Mouse (Mus musculus) lung, adult 2 months (tissue): ENCODE results near the gene Gm21762. TPM values are rescaled to one million over a fixed set of nuclear protein-coding genes. Genes with fewer than 3 reads are reported as not detected.
"Not testable (repeated sequence)": the region's sequence is repeated elsewhere in the genome, so short reads cannot be mapped to it uniquely, and the experiment has no call there.

Experiments
- DNase-seq: peaks from one replicate; pipeline ENCODE4 v3.0.0; 2022
- H3K4me1 ChIP-seq: fragments of 200-500 bp; 2 replicates; pipeline ENCODE4 v1.6.1; 2011; ENCODE audit warnings: low read length; ENCODE audit not compliant: control insufficient read depth, insufficient read depth
- H3K4me3 ChIP-seq: fragments of 200-500 bp; replicated peaks from 2 replicates; pipeline ENCODE3; 2011; ENCODE audit warnings: low read depth, mild to moderate bottlenecking, control low read depth, low read length; ENCODE audit errors: extremely low read depth
- WGBS: fragments of 180-500 bp; shearing (Covaris S2); methylation state at CpG from one replicate; pipeline ENCODE4 v1.1.7; 2018; 5-methylcytosine and 5-hydroxymethylcytosine counted together
- polyA plus RNA-seq: library from polyadenylated mRNA; depleted of rRNA; stranded (reverse); fragments of >200 nt; gene quantifications from 2 replicates; pipeline ENCODE4 v1.2.3, GENCODE M21; 2012; rRNA removed

Gm21762 gene
- 0.28 and 0.46 TPM in 2 replicates for polyA plus RNA-seq

DNA sequence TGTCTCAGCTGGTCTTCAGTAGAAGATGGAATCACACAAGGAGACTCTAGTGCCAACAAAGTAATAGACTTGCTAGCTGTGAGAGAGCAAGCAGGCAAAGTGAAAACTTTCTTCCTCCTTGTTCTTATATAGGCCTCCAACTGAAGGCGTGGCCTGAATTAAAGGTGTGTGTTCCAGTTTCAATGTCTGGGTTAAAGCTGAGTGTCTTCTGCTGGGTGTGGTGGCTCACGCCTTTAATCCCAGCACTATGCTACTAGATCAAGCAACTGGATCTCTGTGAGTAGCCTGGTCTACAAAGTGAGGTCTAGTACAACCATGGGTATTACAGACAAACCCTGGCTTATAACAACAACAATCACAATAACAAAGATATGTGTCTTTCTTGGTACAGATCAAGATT, at the start of gene Gm21762:
Gene Gm21762, minus strand, starts transcription at position 101 of the 400 bp plus-strand sequence.
- no CpG with 5 or more reads among the region's 2 CpGs for WGBS
- not testable (repeated sequence) for DNase-seq, H3K4me1 ChIP-seq, H3K4me3 ChIP-seq

- not testable (repeated sequence) for H3K4me1 ChIP-seq, DNase-seq, H3K4me3 ChIP-seq
- WGBS: 83% methylated on average over 2 of the region's 2 CpGs
These were observed 47.1 kb upstream of the Gm21762 start, which contains the start of gene AF067061 for GRCm38 (mm10) chr13:120262870-120263269. Gene AF067061, plus strand, starts transcription at chr13:120263114.

- not testable (repeated sequence) for H3K4me1 ChIP-seq, DNase-seq, H3K4me3 ChIP-seq
- 34% methylated on average over 3 of the region's 3 CpGs for WGBS
These were observed 44.0 kb upstream of the Gm21762 start for GRCm38 (mm10) chr13:120259718-120260117.

DNA sequence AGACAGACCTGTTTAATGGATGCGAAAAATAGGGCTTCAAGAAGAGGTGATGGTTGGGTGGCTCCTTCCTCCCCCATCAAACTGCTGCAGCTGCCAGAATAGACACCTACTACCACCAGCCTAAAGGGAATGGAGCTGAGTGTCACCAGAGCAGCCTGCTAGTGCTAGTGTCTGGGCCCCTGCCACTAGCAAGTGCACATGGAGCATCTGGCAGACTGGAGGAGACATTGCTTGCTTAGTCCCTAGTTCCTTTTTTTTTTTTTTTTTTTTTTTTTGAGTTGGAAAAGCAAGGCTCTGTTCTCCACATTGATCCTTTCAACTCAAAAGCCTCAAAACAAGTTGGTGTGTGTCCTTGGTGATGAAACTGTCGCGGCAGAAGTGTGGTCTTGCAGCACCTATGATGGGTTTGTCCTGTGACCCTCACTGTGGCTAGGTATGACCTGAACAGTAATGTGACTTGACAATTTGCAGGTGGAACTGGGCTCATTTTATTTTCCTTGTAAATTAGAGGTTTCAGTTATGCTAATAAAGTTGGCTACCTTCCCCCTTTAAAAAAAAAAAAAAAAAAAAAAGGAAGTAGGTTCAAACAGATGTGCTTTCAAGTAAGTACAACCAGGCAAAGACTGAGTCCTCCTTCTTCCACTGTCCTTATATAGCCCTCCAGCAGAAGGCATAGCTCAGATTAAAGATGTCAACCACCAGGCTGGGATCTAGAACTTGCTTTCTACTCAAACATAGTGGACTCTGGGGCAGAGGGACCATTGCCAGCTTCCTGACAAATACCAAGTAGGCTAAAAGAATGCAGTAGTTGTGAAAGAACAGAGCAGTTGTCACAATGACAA, 43.3 kb upstream of the Gm21762 start:
- 64% methylated on average over 3 of the region's 3 CpGs for WGBS

DNA sequence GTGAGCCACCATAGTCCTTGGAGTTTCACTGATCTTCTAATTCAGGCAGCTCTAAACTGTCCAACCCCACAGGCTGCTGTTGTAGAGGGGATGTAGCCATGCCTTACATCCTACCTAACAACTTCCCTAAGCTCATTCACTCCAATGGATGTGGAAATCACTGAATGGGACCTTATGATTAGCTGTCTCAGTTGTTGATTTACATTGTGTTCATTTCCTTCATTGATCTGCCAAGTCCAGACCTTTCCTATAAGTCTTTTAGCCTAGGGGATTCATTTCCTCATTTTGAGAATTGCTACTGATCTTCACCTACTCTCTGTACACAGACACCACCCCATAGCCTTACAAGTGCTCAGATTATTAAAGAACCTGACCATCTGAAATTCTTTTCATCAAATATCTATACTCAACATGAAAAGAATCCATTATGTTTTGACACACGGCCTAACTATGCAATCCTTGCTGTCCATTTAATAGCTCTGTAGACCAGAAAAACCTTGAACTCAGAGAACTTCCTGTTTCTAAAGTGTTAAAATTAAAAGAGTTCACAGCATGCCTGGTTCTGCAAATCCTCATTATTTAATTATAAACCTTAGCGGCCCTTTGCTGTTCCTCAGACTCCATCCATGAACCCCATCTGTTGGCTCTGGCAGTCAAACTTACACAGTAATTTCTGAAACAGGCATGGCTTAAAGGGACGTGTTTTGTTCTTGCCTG, 35.6 kb upstream of the Gm21762 start:
- DNase-seq, H3K4me1 ChIP-seq, H3K4me3 ChIP-seq: not testable (repeated sequence)
- 80% methylated on average over 2 of the region's 3 CpGs for WGBS

More for the DNA sequence above, 43.3 kb upstream of the Gm21762 start:
- not testable (repeated sequence) for H3K4me1 ChIP-seq, DNase-seq, H3K4me3 ChIP-seq

- H3K4me3 ChIP-seq, H3K4me1 ChIP-seq, DNase-seq: not testable (repeated sequence)
These were observed 23.1 kb upstream of the Gm21762 start, which contains the start of gene Gm21731 for GRCm38 (mm10) chr13:120238811-120239210. Gene Gm21731, plus strand, starts transcription at chr13:120239111.

DNA sequence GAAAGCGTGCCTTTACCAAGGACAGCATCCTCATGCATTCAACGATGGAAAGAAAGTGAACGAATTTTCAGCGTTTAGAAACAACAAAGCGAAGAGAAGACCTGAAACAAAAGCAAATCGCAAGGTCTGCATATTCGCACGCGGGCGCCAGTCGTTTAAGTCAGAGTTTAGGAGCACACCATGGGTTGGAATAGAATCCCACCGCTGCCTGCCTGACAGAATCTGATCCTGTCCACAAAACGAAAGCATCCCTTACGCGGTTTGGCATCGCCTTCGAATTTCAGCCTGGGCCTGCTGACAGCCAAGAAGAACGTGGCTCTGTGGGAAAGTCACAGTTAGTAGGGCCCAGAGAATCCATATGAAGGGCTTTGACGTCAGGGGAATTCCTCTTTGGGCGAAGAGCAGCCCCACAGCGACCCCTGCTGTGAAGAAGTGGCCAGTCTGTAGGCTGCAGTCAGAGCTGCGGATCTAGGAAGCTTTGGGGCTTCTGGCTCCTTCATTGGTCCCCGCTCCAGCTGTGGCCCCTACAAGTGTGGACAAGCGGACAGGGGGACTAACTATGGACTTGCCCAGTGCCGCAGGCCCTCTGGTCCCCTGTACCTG, 16.8 kb upstream of the Gm21762 start:
- not testable (repeated sequence) for H3K4me1 ChIP-seq, H3K4me3 ChIP-seq, DNase-seq
- WGBS: 72% methylated on average over 14 of the region's 25 CpGs

- not testable (repeated sequence) for DNase-seq, H3K4me3 ChIP-seq, H3K4me1 ChIP-seq
- WGBS: 92% methylated on average over 17 of the region's 17 CpGs
These were observed 16.1 kb upstream of the Gm21762 start for GRCm38 (mm10) chr13:120231798-120232197.

- not testable (repeated sequence) for H3K4me3 ChIP-seq, H3K4me1 ChIP-seq, DNase-seq
- 94% methylated on average over 16 of the region's 25 CpGs for WGBS
These were observed 7.4 kb upstream of the Gm21762 start for GRCm38 (mm10) chr13:120223012-120223659.

- WGBS: 86% methylated on average over 5 of the region's 5 CpGs
- not testable (repeated sequence) for H3K4me1 ChIP-seq, DNase-seq, H3K4me3 ChIP-seq
These were observed 5.2 kb upstream of the Gm21762 start for GRCm38 (mm10) chr13:120220922-120221321.

GRCm38 (mm10) chr13:120196189-120196821, 19.4 kb downstream of the Gm21762 start:
- WGBS: 70% methylated on average over 7 of the region's 8 CpGs
- not testable (repeated sequence) for H3K4me1 ChIP-seq, H3K4me3 ChIP-seq, DNase-seq

DNA sequence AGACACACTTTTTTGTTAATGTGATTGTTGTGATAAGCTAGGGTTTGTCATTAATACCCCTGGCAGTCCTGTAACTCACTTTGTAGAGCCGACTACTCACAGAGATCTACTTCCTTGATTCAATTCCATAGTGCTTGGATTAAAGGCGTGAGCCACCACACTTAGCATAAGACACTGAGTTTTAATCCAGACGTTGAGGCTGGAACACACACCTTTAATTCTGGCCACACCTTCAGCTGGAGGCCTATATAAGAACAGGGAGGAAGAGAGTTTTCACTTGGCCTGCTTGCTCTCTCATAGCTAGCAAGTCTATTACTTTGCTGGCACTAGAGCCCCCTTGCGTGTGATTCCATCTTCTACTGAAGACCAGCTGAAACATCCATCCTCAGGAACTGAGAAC, 43.6 kb downstream of the Gm21762 start, which contains the start of gene Gm21818:
Gene Gm21818, plus strand, starts transcription at position 301 of the 400 bp plus-strand sequence.
- WGBS: 68% methylated on average over 4 of the region's 4 CpGs
- H3K4me3 ChIP-seq, DNase-seq, H3K4me1 ChIP-seq: not testable (repeated sequence)

- DNase-seq, H3K4me1 ChIP-seq, H3K4me3 ChIP-seq: not testable (repeated sequence)
- WGBS: 52% methylated on average over 5 of the region's 5 CpGs
These were observed 47.4 kb downstream of the Gm21762 start for GRCm38 (mm10) chr13:120168301-120168700.
